In the genomic region with DNA sequence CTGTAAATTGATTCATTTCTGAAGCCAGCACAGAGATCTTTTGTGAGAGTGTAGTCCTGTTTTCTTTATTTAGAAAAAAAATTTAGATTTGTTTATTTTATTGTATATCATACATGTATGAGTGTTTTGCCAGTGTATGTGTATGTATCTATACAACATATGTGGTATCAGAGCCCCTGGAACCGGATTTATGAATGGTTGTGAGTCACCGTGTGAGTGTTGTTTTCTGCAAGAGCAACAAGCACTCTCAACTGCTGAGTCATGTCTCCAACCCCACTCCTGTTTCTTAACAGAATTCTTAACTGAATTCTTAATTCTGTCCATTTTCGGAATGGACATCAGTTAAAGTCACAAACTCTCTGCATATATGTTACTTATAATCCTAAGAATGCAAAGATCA, we compare ENCODE assay signal across 18 mouse cellular contexts. TPM values are rescaled to one million over a fixed set of nuclear protein-coding genes. Genes with fewer than 3 reads are reported as not detected.
"Had no signal": no experiment of that assay in that cellular context is flagged by ENCODE, and none has a peak within 500 bp of the region (broad histone marks: within the 10 kb centered on the region; RNA-seq: fewer than 3 reads in every experiment).

No protein-coding gene starts in this region.

- DNase-seq: liver, postnatal 0 days; lung, adult 2 months; lung, postnatal 14 days; lung, postnatal 36 days; right cerebral cortex, postnatal 14 days; thymus, adult 18-20 months; thymus, postnatal 14 days; thymus, postnatal 36 days had no signal

- H3K27me3 ChIP-seq: lung, embryonic 15.5 days; megakaryocyte, embryonic 14.5 days; midbrain, embryonic 15.5 days; stomach, embryonic 15.5 days had no signal

- H3K4me3 ChIP-seq: lung, embryonic 15.5 days; megakaryocyte, embryonic 14.5 days; midbrain, embryonic 13.5 days; midbrain, embryonic 15.5 days; neural tube, embryonic 12.5 days; stomach, embryonic 15.5 days had no signal

- H3K36me3 ChIP-seq: lung, embryonic 15.5 days; midbrain, embryonic 13.5 days; midbrain, embryonic 15.5 days; neural tube, embryonic 12.5 days; stomach, embryonic 15.5 days had no signal

RNA-seq across cellular contexts. Expression of gene Rxrg, which starts 19.1 kb away (rescaled TPM):
- total RNA-seq: megakaryocyte progenitor cell, adult 5-6 weeks; monocyte, adult 5-6 weeks; neutrophil, adult 5-6 weeks had no signal
- polyA plus RNA-seq: macrophage had no signal
